Mouse (Mus musculus): ENCODE data around the gene Nwd2. TPM values are rescaled to one million over a fixed set of nuclear protein-coding genes. Genes with fewer than 3 reads are reported as not detected.

Nwd2 gene
- polyA plus RNA-seq, 1 experiment from 2014 or later: 0.51 TPM

DNA sequence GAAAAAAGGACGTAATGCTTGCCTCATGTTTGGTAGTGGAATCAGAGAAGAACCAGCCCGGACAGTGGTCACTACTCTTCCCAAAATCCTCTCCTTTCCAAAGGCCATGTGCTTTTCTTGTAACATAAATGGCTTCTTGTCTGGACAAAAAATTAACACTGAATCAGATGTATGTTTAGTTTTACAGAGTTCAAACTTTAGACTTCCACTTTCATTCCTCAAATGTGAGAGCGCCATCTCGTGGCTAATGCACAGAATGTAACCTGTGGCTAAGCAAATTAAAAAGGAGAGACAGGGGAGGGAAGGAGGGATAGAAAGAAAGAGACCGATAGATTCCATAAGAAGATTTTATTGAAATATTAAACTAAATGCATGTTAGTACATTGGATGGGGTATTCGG lies 117.8 kb downstream of the Nwd2 start:
- H3K4me2 ChIP-seq: no peak overlapping the region
- H3K36me3 ChIP-seq: no peaks in the 10 kb centered on the region
- no peak overlapping the region for H3K4me3 ChIP-seq
- ATAC-seq (ENCODE audit: insufficient number of reproducible peaks, low FRiP score, low TSS enrichment, low read depth): no peak
- H3K9ac ChIP-seq: no peak overlapping the region
- H3K4me1 ChIP-seq: no peaks in the 10 kb centered on the region
- H3K27ac ChIP-seq: no peak overlapping the region
- WGBS: 38% methylated on average over 6 of the region's 6 CpGs
- H3K27me3 ChIP-seq: no peaks in the 10 kb centered on the region
- H3K9me3 ChIP-seq: no peaks in the 10 kb centered on the region

DNA sequence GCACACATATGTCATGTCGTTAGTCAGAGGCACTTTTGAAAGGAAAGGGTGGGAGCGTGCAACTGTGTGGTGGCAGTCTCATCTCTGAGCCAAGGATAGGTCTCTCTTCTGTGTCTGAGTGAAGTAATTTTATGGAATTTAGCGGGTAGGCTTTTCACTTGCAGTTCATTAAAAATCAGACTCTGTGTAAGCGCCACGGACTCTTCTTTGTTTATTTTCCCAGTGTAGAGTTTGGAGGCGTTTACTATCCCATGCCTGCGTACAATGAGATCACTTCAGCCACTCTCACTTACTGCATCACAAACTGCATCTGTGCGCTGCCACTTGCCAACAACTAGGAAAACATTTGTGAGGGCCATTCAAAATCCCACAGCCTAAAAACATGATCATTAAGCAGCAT lies 118.6 kb downstream of the Nwd2 start:
- 69% methylated on average over 8 of the region's 8 CpGs for WGBS
- Histone ChIP-seq H3K4me3 (no peak overlapping the region), H3K9ac (no peak overlapping the region), H3K27me3 (no peaks in the 10 kb centered on the region), H3K27ac (no peak overlapping the region), H3K4me1 (no peaks in the 10 kb centered on the region), H3K4me2 (no peak overlapping the region), H3K9me3 (no peaks in the 10 kb centered on the region), H3K36me3 (no peaks in the 10 kb centered on the region)
- no peak for ATAC-seq (ENCODE audit: insufficient number of reproducible peaks, low FRiP score, low TSS enrichment, low read depth)

DNA sequence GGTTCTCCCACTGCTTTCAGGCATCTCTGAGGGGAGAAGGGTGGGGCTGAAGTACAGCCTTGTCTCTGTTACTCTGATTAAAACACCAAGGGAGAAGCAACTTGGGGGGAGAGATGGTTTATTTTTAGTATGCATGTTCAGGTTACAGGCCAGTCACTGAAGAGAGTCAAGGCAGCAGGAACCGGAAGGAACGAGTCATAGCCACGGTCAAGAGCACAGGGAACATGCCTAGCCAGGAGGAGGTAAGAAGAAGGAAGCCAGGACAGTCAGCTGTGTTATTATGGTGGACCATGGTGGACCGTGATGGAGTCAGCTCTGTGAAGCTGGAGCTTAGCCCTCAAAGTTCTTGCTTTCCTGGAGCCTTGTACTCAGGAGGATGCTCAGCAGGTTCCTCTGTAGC lies 119.3 kb downstream of the Nwd2 start:
- H3K9me3 ChIP-seq: no peaks in the 10 kb centered on the region
- H3K4me3 ChIP-seq: no peak overlapping the region
- no peaks in the 10 kb centered on the region for H3K4me1 ChIP-seq
- WGBS: 76% methylated on average over 4 of the region's 4 CpGs
- no peak overlapping the region for H3K27ac ChIP-seq
- H3K36me3 ChIP-seq: no peaks in the 10 kb centered on the region
- no peaks in the 10 kb centered on the region for H3K27me3 ChIP-seq
- no peak overlapping the region for H3K4me2 ChIP-seq
- ATAC-seq (ENCODE audit: insufficient number of reproducible peaks, low FRiP score, low TSS enrichment, low read depth): no peak
- H3K9ac ChIP-seq: no peak overlapping the region

DNA sequence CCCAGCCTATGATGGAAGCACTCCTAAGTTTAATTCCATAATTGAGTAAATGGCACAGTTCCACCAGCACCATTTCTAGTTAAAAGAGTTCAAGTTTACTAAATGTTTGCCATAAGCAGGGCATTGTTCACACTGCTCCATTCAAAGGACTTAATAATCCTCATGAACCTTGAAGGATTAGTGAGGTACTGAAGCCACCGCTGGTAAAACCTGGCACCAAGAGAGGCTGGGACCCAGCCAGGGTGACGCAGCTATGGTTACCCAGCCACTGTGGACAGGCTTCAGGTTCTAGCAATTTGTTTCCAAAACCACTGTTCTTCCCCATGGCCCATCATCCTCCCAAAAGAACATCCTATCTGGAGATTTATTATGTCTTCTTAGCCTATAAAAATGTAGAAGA lies 124.1 kb downstream of the Nwd2 start:
- H3K4me3 ChIP-seq: no peak overlapping the region
- no peak overlapping the region for H3K27ac ChIP-seq
- 59% methylated on average over 2 of the region's 2 CpGs for whole genome bisulfite sequencing
- no peak overlapping the region for H3K4me2 ChIP-seq
- no peaks in the 10 kb centered on the region for H3K9me3 ChIP-seq
- H3K27me3 ChIP-seq: no peaks in the 10 kb centered on the region
- H3K9ac ChIP-seq: no peak overlapping the region
- no peaks in the 10 kb centered on the region for H3K4me1 ChIP-seq
- H3K36me3 ChIP-seq: no peaks in the 10 kb centered on the region
- no peak for ATAC-seq (ENCODE audit: insufficient number of reproducible peaks, low FRiP score, low TSS enrichment, low read depth)

DNA sequence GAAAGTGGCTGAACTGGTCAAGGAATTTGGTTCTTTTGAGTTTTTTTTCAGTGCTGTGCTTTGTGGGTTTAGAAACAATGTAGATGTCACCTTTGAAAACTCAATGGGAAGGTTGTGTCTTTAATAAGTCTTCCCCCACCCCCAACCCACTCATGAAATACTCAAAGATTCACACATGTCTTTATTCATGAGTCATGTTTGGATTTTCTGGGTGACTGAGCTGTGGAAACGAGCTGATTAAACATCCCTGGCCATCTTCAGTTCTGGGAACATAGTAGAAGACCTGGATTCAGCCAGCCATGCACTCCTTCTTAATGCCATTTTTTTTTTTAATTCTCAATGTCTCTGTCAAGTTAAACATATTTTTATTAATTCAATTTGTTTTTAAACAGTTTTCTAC lies 124.7 kb downstream of the Nwd2 start:
- Histone ChIP-seq H3K36me3 (no peaks in the 10 kb centered on the region), H3K9me3 (no peaks in the 10 kb centered on the region), H3K4me3 (no peak overlapping the region), H3K4me1 (no peaks in the 10 kb centered on the region), H3K27me3 (no peaks in the 10 kb centered on the region), H3K27ac (no peak overlapping the region), H3K9ac (no peak overlapping the region), H3K4me2 (no peak overlapping the region)
- 73% methylated on average over 1 of the region's 1 CpGs for WGBS
- ATAC-seq (ENCODE audit: insufficient number of reproducible peaks, low FRiP score, low TSS enrichment, low read depth): no peak

DNA sequence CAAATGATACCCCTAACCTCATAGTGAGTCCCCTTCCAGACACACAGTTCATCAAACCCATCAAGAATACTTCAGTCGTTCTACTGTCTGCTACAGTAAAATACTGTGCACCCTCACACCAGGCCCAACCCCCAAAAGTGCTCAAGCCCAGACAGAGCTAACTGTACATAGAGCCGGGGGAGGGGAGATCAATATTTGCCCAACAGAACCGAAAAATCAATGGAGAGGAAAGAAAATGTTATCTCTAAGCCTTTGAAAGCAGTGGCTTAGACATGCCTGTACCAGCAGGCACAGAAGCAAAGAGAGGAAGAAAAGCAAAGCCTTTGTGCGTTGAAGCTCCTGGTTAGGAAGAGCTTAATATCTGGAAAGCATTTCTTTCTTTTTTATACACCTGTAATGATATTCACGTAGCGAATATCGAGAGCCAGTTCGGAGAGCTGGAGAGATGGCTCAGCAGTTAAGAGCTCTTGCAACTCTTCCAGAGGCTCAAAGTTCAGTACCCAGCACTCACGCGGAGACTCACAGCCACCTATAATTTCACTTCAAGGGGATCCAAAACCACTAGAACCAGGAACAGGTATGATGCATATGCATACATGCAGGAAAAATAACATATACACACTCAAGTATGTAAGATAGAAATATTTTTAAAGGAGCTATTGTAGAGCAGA lies 139.4 kb downstream of the Nwd2 start:
- Histone ChIP-seq H3K9me3 (no peaks in the 10 kb centered on the region), H3K36me3 (no peaks in the 10 kb centered on the region), H3K9ac (no peak overlapping the region), H3K4me2 (no peak overlapping the region), H3K27me3 (no peaks in the 10 kb centered on the region), H3K27ac (no peak overlapping the region), H3K4me3 (no peak overlapping the region), H3K4me1 (no peaks in the 10 kb centered on the region)
- ATAC-seq (ENCODE audit: insufficient number of reproducible peaks, low FRiP score, low TSS enrichment, low read depth): no peak
- WGBS: 85% methylated on average over 10 of the region's 10 CpGs

DNA sequence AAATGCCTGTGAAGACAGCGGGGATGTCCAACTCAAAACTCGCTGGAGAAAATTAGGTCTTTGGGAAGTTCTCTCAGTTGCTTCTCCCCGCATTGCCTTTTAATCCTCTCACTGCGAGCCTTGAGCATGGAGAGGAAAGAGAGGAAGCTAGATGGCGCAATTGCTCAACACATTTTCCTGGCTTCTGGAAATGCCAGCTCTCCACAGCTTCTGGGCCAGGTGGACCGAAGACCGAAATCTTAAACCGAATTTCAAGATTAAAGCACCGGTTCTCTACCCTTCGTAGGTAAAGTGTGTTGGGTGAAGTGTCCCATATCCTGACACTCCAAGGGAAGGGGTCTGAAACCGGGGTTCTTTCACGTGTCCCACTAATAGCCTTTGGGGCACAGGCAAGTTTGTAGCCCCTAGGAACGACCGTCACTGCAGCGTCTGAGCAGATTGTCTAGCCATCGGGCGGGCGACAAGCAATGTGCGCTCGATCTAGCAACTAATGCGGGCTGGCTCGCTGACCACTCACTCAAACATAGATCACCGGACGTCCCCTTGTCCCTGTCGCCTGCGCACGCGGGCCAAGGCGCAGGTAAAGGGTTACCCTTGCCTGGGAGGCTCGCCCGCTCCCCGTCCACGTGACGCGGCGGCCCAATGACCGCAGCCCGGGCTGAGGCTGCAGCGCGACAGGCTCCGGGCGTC lies 163.1 kb downstream of the Nwd2 start, which contains the start of gene 0610040J01Rik:
Gene 0610040J01Rik, plus strand, starts transcription at position 545 of the 690 bp plus-strand sequence.
- ATAC-seq (ENCODE audit: insufficient number of reproducible peaks, low FRiP score, low TSS enrichment, low read depth): peak; percentile 72; the same call in 1 of the 2 replicates
- Histone ChIP-seq H3K36me3 (no peaks in the 10 kb centered on the region), H3K9ac (peak within 1 kb of the TSS; percentile 41; the same call in 1 of the 2 replicates), H3K4me1 (peaks cover 10% of the 10 kb centered on the region), H3K4me2 (peak within 1 kb of the TSS; percentile 96), H3K4me3 (peak within 1 kb of the TSS; percentile 56), H3K27ac (no peak within 1 kb of the TSS), H3K27me3 (0 out of 2 replicates have a peak, but pooled peaks cover 13% of the 10 kb centered on the region), H3K9me3 (no peaks in the 10 kb centered on the region)
- 2% methylated on average over 42 of the region's 42 CpGs for WGBS

DNA sequence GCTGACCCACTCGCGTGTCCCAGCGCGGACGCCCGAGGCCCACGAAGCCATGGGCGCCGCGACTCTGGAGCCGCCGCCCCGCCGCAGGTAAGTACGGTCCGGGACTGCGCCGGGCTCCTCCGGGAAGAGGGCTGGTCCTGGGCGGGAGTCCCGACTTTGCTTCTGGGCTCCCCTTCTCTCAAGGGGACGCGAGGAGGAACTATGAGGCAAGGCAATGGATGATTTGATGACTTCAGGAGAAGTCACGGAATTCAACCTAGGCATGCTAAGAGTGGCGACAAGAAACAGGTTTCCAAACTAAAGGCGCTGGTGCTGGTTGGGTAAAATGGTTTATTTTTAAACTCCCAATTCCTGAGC lies 163.6 kb downstream of the Nwd2 start:
- Histone ChIP-seq H3K27ac (no peak overlapping the region), H3K9me3 (no peaks in the 10 kb centered on the region), H3K36me3 (no peaks in the 10 kb centered on the region), H3K9ac (peak overlapping the region; percentile 41; the same call in 1 of the 2 replicates), H3K4me2 (peak overlapping the region; percentile 96), H3K4me1 (peaks cover 10% of the 10 kb centered on the region), H3K27me3 (0 out of 2 replicates have a peak, but pooled peaks cover 13% of the 10 kb centered on the region), H3K4me3 (peak overlapping the region; percentile 56)
- ATAC-seq (ENCODE audit: insufficient number of reproducible peaks, low FRiP score, low TSS enrichment, low read depth): no peak
- WGBS: 2% methylated on average over 26 of the region's 26 CpGs

DNA sequence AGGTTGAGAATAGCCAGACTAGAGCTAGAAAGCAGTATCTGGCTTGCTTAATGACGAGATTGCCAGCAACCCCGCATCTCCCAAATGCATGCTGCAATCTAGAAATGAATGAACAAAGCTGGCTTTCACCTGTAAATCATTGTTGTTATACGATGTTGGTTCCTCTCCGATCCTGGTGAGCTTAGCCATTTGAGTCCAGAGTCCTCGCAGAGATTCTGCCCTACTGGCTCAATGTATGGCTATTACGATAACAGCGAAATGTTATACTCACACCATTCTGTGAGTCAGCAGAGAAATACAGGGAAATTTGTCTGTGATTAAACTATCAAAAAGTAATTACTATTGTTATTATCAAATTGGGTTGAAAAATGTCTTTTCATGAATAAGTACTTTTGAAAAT lies 167.7 kb downstream of the Nwd2 start:
- ATAC-seq (ENCODE audit: insufficient number of reproducible peaks, low FRiP score, low TSS enrichment, low read depth): no peak
- H3K9ac ChIP-seq: no peak overlapping the region
- 82% methylated on average over 7 of the region's 7 CpGs for WGBS

DNA sequence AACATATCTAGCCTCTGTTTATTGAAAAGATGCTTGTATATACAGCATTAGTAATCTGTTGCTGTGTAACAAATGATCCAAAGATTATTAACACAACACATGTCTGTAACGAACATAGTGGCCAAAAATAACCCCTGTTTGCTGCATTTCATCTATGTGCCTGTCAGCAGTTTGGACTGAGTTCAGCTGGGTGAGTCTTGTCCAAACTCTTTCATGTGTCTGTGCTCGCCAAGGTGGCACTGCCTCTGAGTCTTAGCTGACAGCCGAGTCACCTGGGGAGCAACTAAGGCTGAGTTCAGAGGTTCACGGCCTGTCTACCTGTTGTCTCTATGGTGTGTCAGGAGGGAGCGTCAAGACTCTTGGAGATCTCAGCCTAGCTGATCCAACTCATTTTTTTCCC lies 168.4 kb downstream of the Nwd2 start:
- Histone ChIP-seq H3K27ac (no peak overlapping the region), H3K4me2 (no peak overlapping the region), H3K4me1 (peaks cover 10% of the 10 kb centered on the region), H3K36me3 (no peaks in the 10 kb centered on the region), H3K9me3 (no peaks in the 10 kb centered on the region), H3K9ac (no peak overlapping the region), H3K4me3 (no peak overlapping the region), H3K27me3 (0 out of 2 replicates have a peak, but pooled peaks cover 9% of the 10 kb centered on the region)
- 77% methylated on average over 5 of the region's 5 CpGs for WGBS
- no peak for ATAC-seq (ENCODE audit: insufficient number of reproducible peaks, low FRiP score, low TSS enrichment, low read depth)

More for the DNA sequence above, 167.7 kb downstream of the Nwd2 start:
- H3K4me2 ChIP-seq: no peak overlapping the region
- H3K9me3 ChIP-seq: no peaks in the 10 kb centered on the region
- no peak overlapping the region for H3K27ac ChIP-seq
- no peaks in the 10 kb centered on the region for H3K36me3 ChIP-seq
- peaks cover 13% of the 10 kb centered on the region for H3K4me1 ChIP-seq
- H3K4me3 ChIP-seq: no peak overlapping the region
- H3K27me3 ChIP-seq: 0 out of 2 replicates have a peak, but pooled peaks cover 13% of the 10 kb centered on the region

DNA sequence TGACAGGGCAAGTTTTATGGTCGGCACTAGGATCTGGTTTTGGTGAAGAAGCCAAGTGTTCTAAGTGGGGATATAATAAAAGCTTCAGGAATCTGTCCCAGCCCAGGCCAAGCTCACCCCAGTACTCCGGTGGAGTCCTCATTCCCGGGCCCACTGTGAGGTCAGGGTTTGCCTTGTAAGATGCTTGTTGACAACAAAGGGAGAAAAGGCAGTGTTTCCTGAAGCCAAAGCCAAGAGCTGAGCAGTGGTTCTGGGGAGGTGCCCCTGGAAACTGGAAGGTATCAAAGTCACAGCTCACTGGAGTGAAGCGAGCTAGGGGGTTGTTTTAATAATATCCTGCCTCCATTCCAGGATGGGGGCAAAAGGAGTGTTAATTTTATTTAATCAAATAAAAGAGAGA lies 170.1 kb downstream of the Nwd2 start:
- no peak overlapping the region for H3K4me3 ChIP-seq
- 19% methylated on average over 4 of the region's 4 CpGs for WGBS
- H3K27ac ChIP-seq: no peak overlapping the region
- no peak overlapping the region for H3K9ac ChIP-seq
- no peak for ATAC-seq (ENCODE audit: insufficient number of reproducible peaks, low FRiP score, low TSS enrichment, low read depth)
- no peaks in the 10 kb centered on the region for H3K27me3 ChIP-seq
- H3K4me1 ChIP-seq: peaks cover 3% of the 10 kb centered on the region
- H3K36me3 ChIP-seq: no peaks in the 10 kb centered on the region
- no peak overlapping the region for H3K4me2 ChIP-seq
- H3K9me3 ChIP-seq: no peaks in the 10 kb centered on the region

DNA sequence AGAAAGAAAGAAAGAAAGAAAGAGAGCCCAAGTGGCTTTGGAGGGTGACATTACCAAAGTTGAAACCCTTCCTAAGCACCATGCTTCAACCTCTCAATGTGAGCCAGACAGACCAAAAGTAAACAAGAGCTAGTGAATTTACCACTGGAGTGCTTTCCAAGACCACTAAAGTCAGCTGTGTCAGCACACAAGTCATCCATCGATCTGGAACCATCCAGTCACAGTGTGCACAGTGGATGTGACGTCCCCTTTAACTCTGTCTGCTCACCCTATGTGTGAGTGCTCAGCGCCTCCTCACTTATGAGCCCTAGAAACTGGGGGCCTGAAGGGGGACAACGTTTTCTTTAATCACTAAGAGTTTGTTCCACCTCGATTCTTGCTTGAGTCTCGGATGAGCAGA lies 170.6 kb downstream of the Nwd2 start:
- 72% methylated on average over 6 of the region's 6 CpGs for WGBS
- H3K27ac ChIP-seq: no peak overlapping the region
- ATAC-seq (ENCODE audit: insufficient number of reproducible peaks, low FRiP score, low TSS enrichment, low read depth): no peak
- no peak overlapping the region for H3K9ac ChIP-seq
- H3K4me2 ChIP-seq: no peak overlapping the region
- no peaks in the 10 kb centered on the region for H3K27me3 ChIP-seq
- H3K9me3 ChIP-seq: no peaks in the 10 kb centered on the region
- H3K36me3 ChIP-seq: no peaks in the 10 kb centered on the region
- H3K4me3 ChIP-seq: no peak overlapping the region
- peaks cover 3% of the 10 kb centered on the region for H3K4me1 ChIP-seq
